Mouse (Mus musculus) lung, adult 18-20 months (tissue): ENCODE results near the gene Adam17.

Experiments used
- DNase-seq, 2 experiments: peaks; one replicate each; pipeline ENCODE4 v3.0.0; 2022; ENCODE audit warnings: mixed read lengths in 2 of 2

Adam17 gene

GRCm38 (mm10) chr12:21306721-21307120 lies 66.7 kb downstream of the Adam17 start:
- no peak for DNase-seq

- no peak for DNase-seq
Measured at GRCm38 (mm10) chr12:21305741-21306140, 67.7 kb downstream of the Adam17 start.

- no peak for DNase-seq
Measured at GRCm38 (mm10) chr12:21302361-21302783, 71.1 kb downstream of the Adam17 start.

GRCm38 (mm10) chr12:21301932-21302331 lies 71.5 kb downstream of the Adam17 start:
- no peak for DNase-seq

DNA sequence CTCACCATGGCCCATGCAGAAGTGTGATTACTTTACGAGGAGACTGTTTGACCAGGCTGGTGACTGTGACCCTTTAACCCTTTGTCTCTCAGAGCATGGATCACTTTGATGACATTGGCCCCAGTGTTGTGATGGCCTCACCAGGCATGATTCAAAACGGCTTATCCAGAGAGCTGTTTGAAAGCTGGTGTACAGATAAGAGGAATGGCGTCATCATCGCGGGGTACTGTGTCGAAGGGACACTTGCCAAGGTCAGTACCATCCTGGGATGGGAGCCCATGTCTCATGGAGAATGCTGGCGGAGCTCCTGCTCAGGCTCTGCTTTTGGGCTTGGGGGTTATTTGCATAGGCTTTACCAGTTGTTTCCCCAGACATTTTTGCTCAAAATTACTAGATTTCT lies 72.1 kb downstream of the Adam17 start:
- no peak for DNase-seq

DNA sequence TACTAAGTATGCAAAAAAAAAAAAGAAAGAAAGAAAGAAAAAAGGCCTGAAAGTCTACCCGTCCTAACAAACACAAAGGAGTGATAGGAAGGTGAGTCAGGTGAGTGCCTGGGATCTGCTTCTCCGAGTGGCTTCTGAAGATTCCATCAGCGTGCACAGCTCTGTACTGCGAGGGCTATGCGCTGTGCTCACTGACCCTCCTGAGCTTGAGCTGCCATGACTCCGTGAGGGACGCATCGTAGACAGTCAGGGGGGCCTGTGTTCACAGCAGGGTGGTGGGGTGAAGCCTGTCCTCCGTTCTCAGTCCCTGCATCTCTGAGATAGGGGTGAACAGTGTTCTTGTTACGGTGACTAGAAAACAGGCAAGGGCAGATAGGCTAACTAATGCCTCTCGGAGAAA lies 74.6 kb downstream of the Adam17 start:
- no peak for DNase-seq

- peak; percentile 54 to 73 for DNase-seq
Measured at GRCm38 (mm10) chr12:21289651-21290050, 83.8 kb downstream of the Adam17 start.

DNA sequence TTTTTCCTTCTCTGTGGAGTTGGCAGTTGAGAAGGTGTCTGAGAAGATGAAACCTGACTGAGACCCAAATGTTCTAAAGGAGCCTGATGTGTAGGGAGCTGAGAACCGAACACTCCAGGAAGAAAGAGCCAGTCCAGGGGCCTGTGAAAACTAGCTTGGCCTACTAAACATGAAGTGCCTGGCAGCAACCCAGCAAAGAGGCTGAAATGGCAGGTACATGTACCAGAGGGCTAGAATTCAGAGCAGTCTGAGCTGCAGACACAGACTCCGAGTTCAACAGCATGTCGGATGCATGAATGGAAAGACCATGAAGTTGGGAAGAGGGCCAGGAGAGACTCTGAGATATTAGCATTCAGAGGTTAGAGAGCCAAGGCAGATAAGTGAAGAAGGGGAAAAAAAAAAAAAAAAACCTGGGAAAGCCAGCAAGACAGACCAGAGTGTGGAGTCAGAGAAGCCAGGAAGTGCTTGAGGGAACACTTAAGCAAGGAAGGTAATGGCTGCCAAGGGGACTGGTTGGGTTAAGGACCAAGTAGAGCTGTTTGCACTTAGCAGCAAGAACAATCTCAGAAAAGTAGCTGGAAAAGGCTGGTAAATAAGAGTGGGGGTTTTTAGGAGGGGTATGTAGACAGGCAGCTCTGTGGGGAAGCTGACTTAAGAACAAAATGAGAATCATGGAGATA lies 84.6 kb downstream of the Adam17 start:
- peak; percentile 71 to 77 for DNase-seq

DNA sequence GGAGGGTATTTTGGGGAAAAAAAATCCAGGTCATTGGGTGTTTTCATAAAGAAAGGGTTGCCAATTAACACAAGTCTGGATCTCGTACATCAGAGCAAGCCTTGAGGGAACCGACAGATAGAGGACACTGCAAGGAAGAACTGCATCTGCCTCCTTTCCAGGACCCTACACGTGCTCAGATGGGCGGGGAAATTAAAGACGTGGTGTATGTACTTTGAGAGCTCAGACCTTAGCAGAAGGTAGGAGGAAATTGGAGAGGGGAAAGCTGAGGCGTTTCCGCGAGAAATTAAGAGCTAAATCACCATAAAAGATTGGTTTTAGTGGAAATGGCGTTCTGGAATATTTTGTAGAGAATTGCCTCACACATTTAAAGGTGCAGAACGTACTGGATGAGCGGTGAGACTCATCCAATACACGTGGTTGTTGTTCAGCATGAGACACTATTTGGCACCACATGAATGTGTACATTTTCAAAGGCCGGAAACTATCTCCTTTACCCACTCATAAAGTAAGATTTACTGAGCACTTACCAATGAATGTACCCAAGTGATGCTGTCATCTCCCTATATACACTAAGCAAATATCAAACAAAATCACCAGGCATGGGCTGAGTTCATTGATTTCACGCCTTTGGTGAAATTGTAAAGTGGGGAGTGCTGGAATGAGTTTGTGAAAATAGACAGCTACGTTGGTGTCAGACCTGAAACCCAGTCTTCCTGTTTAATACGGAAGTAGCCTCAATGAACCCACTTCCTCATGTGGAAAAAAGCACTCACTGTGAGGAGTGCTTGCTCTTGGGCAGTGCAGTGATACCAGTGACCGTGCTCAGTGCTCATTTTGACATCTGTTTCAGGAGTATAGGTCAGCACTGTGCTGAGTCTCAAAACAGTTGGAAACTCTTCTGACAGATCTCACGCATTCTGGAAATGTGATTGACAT lies 86.5 kb downstream of the Adam17 start:
- DNase-seq: peak; percentile 22 to 26

DNA sequence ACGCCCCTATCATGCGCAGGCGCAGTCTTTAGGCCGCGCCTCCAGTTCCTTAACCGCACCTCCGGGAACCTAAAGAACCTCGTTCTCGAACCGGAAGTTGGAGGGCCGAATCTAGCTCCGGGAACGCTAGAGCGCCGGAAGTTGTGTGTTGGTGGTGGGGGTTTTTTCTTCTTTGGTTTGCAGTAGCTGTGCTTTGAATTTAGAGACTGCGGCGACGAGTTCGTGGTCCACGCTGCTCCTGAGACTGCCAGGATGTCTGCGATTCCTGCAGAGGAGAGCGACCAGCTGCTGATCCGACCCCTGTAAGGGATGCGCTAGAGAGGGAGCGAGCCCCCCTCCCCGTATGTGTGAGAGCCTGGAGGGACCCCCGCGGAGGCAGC lies 87.2 kb downstream of the Adam17 start, which contains the start of gene Itgb1bp1:
Itgb1bp1 (minus strand) TSS at position 42 of the 380 bp plus-strand sequence.
- peak; percentile 99 for DNase-seq

- no peak for DNase-seq
Measured at GRCm38 (mm10) chr12:21285508-21286242, 87.8 kb downstream of the Adam17 start.

DNA sequence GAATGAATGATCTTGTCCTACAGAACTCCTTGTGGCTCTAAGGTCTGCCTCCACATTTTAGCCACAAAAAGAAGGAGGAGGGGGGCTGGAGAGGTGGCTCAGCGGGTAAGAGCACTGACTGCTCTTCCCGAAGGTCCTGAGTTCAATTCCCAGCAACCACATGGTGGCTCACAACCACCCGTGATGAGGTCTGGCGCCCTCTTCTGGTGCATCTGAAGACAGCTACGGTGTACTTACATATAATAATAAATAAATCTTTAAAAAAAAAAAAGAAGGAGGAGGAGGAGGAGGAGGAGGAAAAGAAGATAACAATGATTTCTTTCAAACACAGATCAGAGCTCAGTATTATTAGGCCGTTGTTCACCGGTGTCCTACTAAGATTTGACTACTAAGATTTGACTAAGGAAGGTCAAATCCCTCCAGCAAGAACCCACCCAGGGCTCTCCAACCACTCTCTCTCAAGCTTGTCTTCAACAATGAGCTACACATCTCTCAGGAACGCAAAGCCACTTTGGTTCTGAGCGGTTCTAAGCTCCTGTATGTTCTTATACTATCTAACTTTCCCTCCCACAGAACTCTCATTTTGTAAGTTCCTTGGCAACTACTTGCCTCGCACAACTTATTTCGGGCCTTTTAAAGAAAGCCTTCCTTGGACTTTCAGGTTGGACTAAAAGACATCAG lies 88.5 kb downstream of the Adam17 start, which contains the start of gene Cpsf3:
Cpsf3 (plus strand) TSS at position 631 of the 681 bp plus-strand sequence.
- DNase-seq: no peak

- no peak for DNase-seq
Measured at GRCm38 (mm10) chr12:21277352-21277864, 96.0 kb downstream of the Adam17 start.

DNA sequence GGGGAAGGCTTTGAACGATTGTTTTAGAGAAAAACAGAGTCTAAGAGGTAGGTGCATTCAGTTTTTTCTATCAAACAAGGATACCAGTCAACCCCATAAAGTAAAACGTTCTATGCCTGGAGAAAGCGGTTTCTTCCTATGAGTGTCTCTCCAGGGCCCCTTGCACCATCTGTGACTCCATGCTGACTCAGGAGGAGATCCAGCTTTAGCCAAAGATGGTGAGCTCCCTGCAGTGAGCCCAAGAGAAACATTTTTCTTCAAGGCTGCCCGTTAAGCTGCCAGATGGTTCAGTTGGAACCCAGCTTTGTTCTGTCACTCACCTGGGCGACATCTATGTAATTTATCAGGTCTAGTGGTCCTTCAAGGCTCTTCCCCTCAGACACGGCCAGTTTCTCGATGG lies 99.0 kb downstream of the Adam17 start:
- no peak for DNase-seq
